Mouse (Mus musculus): ENCODE measurements around the gene Commd8. TPM values are rescaled to one million over a fixed set of nuclear protein-coding genes. Genes with fewer than 3 reads are reported as not detected.

Gene Commd8
- total RNA-seq, 1 experiment: 52.2 TPM

- Histone ChIP-seq H3K4me1 (ENCODE audit: control insufficient read depth in 2 of 2, insufficient read depth in 2 of 2, low read length in 2 of 2, poor library complexity in 1 of 2) (peaks cover 0 to 12% of the 10 kb centered on the region in 2 experiments; a peak in 1 of 4 replicates), H3K9me3 (ENCODE audit: control insufficient read depth, insufficient read depth, low read depth, low read length) (no peaks in the 10 kb centered on the region), H3K4me3 (ENCODE audit: insufficient read depth in 1 of 2, low read depth in 1 of 2, low read length in 2 of 2, poor library complexity in 1 of 2, severe bottlenecking in 1 of 2) (no peak overlapping the region), H3K27ac (ENCODE audit: insufficient read depth, low read depth, low read length, poor library complexity, severe bottlenecking) (no peak overlapping the region), H3K36me3 (ENCODE audit: control insufficient read depth, insufficient read depth, low read length, poor library complexity, severe bottlenecking) (no peaks in the 10 kb centered on the region), H3K9ac (ENCODE audit: insufficient read depth, low read depth, low read length, poor library complexity, severe bottlenecking) (no peak overlapping the region)
- in situ Hi-C loops (cut with MboI; ENCODE audit: low sequenced_read_pairs in 2 of 2, unreplicated experiment in 2 of 2): no loop called here
- no peak for TF ChIP-seq CHD2 (IDR thresholded peaks at IDR 0.05; ENCODE audit: low read depth, low read length)
- TF ChIP-seq MAFK (IDR thresholded peaks at IDR 0.05; ENCODE audit: insufficient read depth, low read depth, low read length): no peak
- no peak for TF ChIP-seq HCFC1 (IDR thresholded peaks at IDR 0.05; ENCODE audit: borderline replicate concordance, insufficient read depth, low read length)
- TF ChIP-seq ZNF384 (IDR thresholded peaks at IDR 0.05; ENCODE audit: low read depth, low read length): no peak
- no peak for TF ChIP-seq ZC3H11A (IDR thresholded peaks at IDR 0.05; ENCODE audit: borderline replicate concordance, low read depth, low read length)
- no peak for DNase-seq (ENCODE audit: low read depth, low spot score)
Observed at GRCm38 (mm10) chr5:72208515-72208914, 40.5 kb upstream of the Commd8 start.

GRCm38 (mm10) chr5:72205271-72205670 lies 37.3 kb upstream of the Commd8 start:
- DNase-seq (ENCODE audit: low read depth, low spot score): no peak
- Histone ChIP-seq H3K9ac (ENCODE audit: insufficient read depth, low read depth, low read length, poor library complexity, severe bottlenecking) (no peak overlapping the region), H3K9me3 (ENCODE audit: control insufficient read depth, insufficient read depth, low read depth, low read length) (no peaks in the 10 kb centered on the region), H3K36me3 (ENCODE audit: control insufficient read depth, insufficient read depth, low read length, poor library complexity, severe bottlenecking) (no peaks in the 10 kb centered on the region), H3K4me3 (ENCODE audit: insufficient read depth in 1 of 2, low read depth in 1 of 2, low read length in 2 of 2, poor library complexity in 1 of 2, severe bottlenecking in 1 of 2) (no peak overlapping the region), H3K27ac (ENCODE audit: insufficient read depth, low read depth, low read length, poor library complexity, severe bottlenecking) (no peak overlapping the region), H3K4me1 (ENCODE audit: control insufficient read depth in 2 of 2, insufficient read depth in 2 of 2, low read length in 2 of 2, poor library complexity in 1 of 2) (peaks cover 4 to 11% of the 10 kb centered on the region in 2 experiments; a peak in 2 of 4 replicates)
- TF ChIP-seq ZC3H11A (IDR thresholded peaks at IDR 0.05; ENCODE audit: borderline replicate concordance, low read depth, low read length) (no peak), HCFC1 (IDR thresholded peaks at IDR 0.05; ENCODE audit: borderline replicate concordance, insufficient read depth, low read length) (no peak), CHD2 (IDR thresholded peaks at IDR 0.05; ENCODE audit: low read depth, low read length) (no peak), ZNF384 (IDR thresholded peaks at IDR 0.05; ENCODE audit: low read depth, low read length) (no peak), MAFK (IDR thresholded peaks at IDR 0.05; ENCODE audit: insufficient read depth, low read depth, low read length) (no peak)
- in situ Hi-C loops (cut with MboI; ENCODE audit: low sequenced_read_pairs in 2 of 2, unreplicated experiment in 2 of 2): no loop called here

DNA sequence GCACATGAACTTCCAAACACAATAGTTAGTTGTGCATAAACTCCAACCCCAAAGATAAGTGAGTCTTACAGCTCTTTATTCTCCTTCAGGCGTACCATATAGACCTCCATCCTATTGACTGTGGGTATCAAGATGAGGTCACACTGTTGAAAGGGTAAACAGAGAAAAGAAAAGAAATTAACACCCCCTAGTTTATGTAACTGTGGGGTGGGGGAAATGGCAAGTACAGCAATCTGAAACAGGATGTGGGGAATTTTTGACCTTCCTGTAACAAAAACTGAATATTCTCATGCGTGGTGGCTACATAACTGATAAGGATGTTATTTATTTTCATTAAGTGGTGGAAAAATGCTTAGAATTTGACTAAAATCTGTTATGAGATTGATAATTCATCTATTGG lies 36.5 kb upstream of the Commd8 start:
- Histone ChIP-seq H3K9me3 (ENCODE audit: control insufficient read depth, insufficient read depth, low read depth, low read length) (no peaks in the 10 kb centered on the region), H3K36me3 (ENCODE audit: control insufficient read depth, insufficient read depth, low read length, poor library complexity, severe bottlenecking) (no peaks in the 10 kb centered on the region), H3K4me3 (ENCODE audit: insufficient read depth in 1 of 2, low read depth in 1 of 2, low read length in 2 of 2, poor library complexity in 1 of 2, severe bottlenecking in 1 of 2) (no peak overlapping the region), H3K9ac (ENCODE audit: insufficient read depth, low read depth, low read length, poor library complexity, severe bottlenecking) (no peak overlapping the region), H3K27ac (ENCODE audit: insufficient read depth, low read depth, low read length, poor library complexity, severe bottlenecking) (no peak overlapping the region), H3K4me1 (ENCODE audit: control insufficient read depth in 2 of 2, insufficient read depth in 2 of 2, low read length in 2 of 2, poor library complexity in 1 of 2) (peaks cover 4 to 11% of the 10 kb centered on the region in 2 experiments; a peak in 2 of 4 replicates)
- DNase-seq (ENCODE audit: low read depth, low spot score): no peak
- TF ChIP-seq MAFK (IDR thresholded peaks at IDR 0.05; ENCODE audit: insufficient read depth, low read depth, low read length) (no peak), HCFC1 (IDR thresholded peaks at IDR 0.05; ENCODE audit: borderline replicate concordance, insufficient read depth, low read length) (no peak), ZNF384 (IDR thresholded peaks at IDR 0.05; ENCODE audit: low read depth, low read length) (no peak), CHD2 (IDR thresholded peaks at IDR 0.05; ENCODE audit: low read depth, low read length) (no peak), ZC3H11A (IDR thresholded peaks at IDR 0.05; ENCODE audit: borderline replicate concordance, low read depth, low read length) (no peak)
- in situ Hi-C loops (cut with MboI; ENCODE audit: low sequenced_read_pairs in 2 of 2, unreplicated experiment in 2 of 2): no loop called here

DNA sequence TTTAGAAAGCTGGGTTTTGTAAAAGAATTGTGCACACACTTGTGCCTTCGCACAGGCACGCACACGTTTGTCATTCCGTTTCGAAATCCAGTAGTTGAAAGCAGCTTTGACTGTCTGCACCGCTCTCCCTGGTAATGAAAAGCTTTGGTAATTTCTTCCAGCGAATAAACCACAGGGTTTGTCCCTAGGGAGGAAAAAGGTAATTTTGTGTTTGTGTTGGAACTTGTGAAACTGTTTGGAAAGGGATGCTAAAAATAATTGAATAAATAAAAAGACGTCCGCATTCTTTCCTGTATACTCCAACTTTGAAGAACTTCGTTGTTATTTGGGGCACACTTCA lies 35.7 kb upstream of the Commd8 start:
- no peak overlapping the region for H3K27ac ChIP-seq (ENCODE audit: insufficient read depth, low read depth, low read length, poor library complexity, severe bottlenecking)
- H3K9ac ChIP-seq (ENCODE audit: insufficient read depth, low read depth, low read length, poor library complexity, severe bottlenecking): no peak overlapping the region
- peaks cover 4 to 12% of the 10 kb centered on the region in 2 experiments; a peak in 2 of 4 replicates for H3K4me1 ChIP-seq (ENCODE audit: control insufficient read depth in 2 of 2, insufficient read depth in 2 of 2, low read length in 2 of 2, poor library complexity in 1 of 2)
- no peaks in the 10 kb centered on the region for H3K9me3 ChIP-seq (ENCODE audit: control insufficient read depth, insufficient read depth, low read depth, low read length)
- in situ Hi-C loops (cut with MboI; ENCODE audit: low sequenced_read_pairs in 2 of 2, unreplicated experiment in 2 of 2): no loop called here
- DNase-seq (ENCODE audit: low read depth, low spot score): no peak
- TF ChIP-seq ZNF384 (IDR thresholded peaks at IDR 0.05; ENCODE audit: low read depth, low read length) (no peak), ZC3H11A (IDR thresholded peaks at IDR 0.05; ENCODE audit: borderline replicate concordance, low read depth, low read length) (no peak), CHD2 (IDR thresholded peaks at IDR 0.05; ENCODE audit: low read depth, low read length) (no peak), HCFC1 (IDR thresholded peaks at IDR 0.05; ENCODE audit: borderline replicate concordance, insufficient read depth, low read length) (no peak), MAFK (IDR thresholded peaks at IDR 0.05; ENCODE audit: insufficient read depth, low read depth, low read length) (no peak)
- no peaks in the 10 kb centered on the region for H3K36me3 ChIP-seq (ENCODE audit: control insufficient read depth, insufficient read depth, low read length, poor library complexity, severe bottlenecking)
- peak overlapping the region; percentile 74 to 81 for H3K4me3 ChIP-seq (ENCODE audit: insufficient read depth in 1 of 2, low read depth in 1 of 2, low read length in 2 of 2, poor library complexity in 1 of 2, severe bottlenecking in 1 of 2)

Measured in ES-E14 (cell line).